Mouse (Mus musculus): ENCODE measurements around the gene Vrk3. TPM values are rescaled to one million over a fixed set of nuclear protein-coding genes. Genes with fewer than 3 reads are reported as not detected.

Vrk3 gene
- polyA plus RNA-seq, 1 experiment from 2014 or later, result 32.1 TPM

DNA sequence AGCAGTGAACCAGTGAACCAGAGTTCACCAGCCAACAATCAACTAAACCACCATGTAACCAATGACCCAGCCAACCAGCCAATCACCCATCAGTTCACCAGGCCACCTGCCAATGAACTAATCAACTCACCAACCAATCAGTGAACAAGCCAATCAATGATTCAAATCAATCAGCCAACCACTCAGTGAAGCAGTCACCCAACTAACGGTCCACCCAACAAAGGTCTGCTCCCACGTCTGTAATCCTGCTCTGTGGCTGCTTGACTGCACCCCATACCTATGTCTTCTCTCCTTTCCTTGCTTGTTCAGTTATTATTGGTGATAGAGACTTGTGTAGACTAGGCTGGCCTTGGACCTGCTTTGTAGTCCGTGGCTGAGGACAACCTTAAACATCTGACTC, 65.8 kb downstream of the Vrk3 start:
- no peak for ATAC-seq (ENCODE audit: insufficient read depth, low FRiP score)
- Histone ChIP-seq H3K36me3 (ENCODE audit: control insufficient read depth, insufficient read depth, low read length) (0 out of 2 replicates have a peak, but pooled peaks cover 3% of the 10 kb centered on the region), H3K9me3 (replicated peaks; ENCODE audit: control insufficient read depth, low read length) (no peaks in the 10 kb centered on the region), H3K4me2 (ENCODE audit: low read depth, low read length) (no peak overlapping the region), H3K27me3 (ENCODE audit: control insufficient read depth, insufficient read depth, low read length) (no peaks in the 10 kb centered on the region), H3K9ac (ENCODE audit: low read length) (no peak overlapping the region), H3K4me1 (ENCODE audit: control insufficient read depth, insufficient read depth, low read length) (peaks cover 23% of the 10 kb centered on the region), H3K27ac (ENCODE audit: low read length) (no peak overlapping the region), H3K4me3 (replicated peaks; ENCODE audit: low read length) (no peak overlapping the region)
- WGBS, result 91% methylated on average over 3 of the region's 3 CpGs

DNA sequence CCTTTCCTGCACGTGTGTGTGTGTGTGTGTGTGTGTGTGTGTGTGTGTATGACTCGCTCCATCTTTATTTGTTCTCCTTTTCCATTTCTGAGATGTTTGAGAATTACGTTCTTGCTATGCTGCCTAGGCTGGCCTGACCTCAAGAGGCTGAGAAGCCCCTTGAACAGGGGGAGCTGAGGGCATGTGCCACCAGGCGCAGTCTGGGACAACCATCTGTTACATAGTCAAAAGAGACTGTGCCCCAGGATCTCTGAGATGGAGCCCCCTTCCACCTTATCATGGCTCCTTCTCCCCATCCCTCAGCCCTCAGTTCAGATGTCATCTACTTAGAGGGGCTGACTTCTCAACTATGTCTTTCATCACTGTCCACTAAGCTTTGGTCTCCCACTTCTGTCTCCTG, 66.2 kb downstream of the Vrk3 start:
- H3K36me3 ChIP-seq (ENCODE audit: control insufficient read depth, insufficient read depth, low read length), result 0 out of 2 replicates have a peak, but pooled peaks cover 3% of the 10 kb centered on the region
- peaks cover 27% of the 10 kb centered on the region for H3K4me1 ChIP-seq (ENCODE audit: control insufficient read depth, insufficient read depth, low read length)
- WGBS, result 86% methylated on average over 4 of the region's 4 CpGs
- H3K27me3 ChIP-seq (ENCODE audit: control insufficient read depth, insufficient read depth, low read length), result no peaks in the 10 kb centered on the region
- H3K9ac ChIP-seq (ENCODE audit: low read length), result no peak overlapping the region
- no peak for ATAC-seq (ENCODE audit: insufficient read depth, low FRiP score)
- no peaks in the 10 kb centered on the region for H3K9me3 ChIP-seq (replicated peaks; ENCODE audit: control insufficient read depth, low read length)
- no peak overlapping the region for H3K27ac ChIP-seq (ENCODE audit: low read length)
- H3K4me2 ChIP-seq (ENCODE audit: low read depth, low read length), result no peak overlapping the region
- no peak overlapping the region for H3K4me3 ChIP-seq (replicated peaks; ENCODE audit: low read length)

DNA sequence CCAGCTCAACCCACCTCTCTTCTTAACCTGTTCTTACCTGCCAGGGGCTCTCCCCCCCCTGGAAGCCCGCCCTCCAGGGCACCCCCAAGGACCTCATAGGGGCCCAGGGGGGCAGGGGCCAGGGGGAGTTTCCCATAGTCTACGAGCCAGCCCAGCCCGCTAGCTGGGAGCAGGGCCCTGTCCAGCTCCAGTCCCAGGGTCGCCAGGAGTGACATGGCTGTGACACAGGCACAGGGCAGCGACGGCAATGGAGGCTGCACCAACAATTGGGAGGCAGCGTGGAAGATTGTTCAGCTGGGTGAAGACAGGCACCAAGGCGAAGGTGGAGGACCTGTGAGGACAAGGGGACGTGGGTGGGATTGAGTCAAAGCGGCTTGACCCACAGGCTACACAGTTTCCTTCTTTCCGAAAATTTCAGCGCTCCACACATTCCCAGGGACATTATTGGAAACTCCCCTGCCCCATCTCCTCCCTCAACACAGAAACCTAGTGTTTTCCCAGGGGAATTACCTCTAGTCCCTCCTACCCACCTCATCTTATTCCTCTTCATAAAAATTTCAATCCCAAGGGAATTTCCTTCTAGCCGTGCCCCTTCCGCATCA, 66.8 kb downstream of the Vrk3 start:
- 32% methylated on average over 14 of the region's 14 CpGs for WGBS
- peak overlapping the region; percentile 98 for H3K27ac ChIP-seq (ENCODE audit: low read length)

DNA sequence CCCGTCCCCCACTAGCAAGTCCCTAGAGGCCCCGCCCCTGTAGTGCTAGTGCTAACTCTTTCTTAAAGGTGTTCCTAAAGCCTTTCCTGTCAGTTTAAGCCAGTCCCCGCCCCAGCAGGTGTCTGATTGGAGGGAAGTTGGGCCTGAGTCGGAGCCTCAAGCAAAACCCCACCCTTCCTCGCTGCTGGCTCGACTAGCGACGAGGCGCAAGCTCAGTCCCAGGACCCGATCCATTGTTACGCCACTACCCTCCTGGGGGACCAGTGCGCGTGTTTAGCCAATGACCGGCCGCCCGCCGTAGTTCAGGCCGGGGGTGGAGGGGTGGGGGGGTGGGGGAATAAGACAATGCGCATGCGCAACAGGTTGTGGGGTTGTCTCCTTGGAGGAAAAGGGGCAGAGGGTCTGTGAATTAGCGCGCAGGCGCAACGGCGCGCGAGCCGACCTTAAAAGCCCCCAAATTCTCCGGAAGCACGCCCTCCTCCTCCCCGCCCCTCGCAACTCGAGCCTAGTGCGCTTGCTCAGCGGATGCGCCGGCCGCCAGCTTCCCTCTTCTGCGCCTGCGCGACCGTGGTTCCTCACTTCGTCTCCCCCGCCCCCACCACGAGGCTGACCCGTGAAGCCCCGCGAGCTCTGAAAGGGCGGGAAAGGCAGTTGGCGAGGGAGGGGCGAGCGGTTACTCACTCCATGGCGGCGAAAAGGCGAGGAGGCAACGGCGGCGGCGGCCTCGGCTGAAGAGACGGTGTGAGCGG, 67.7 kb downstream of the Vrk3 start, which contains the start of the genes Nup62 and Il4i1:
Gene Nup62 (plus strand): TSS at position 368 of the 749 bp plus-strand sequence.
Gene Il4i1 (plus strand): TSS at position 667 of the 749 bp plus-strand sequence.
- Histone ChIP-seq H3K4me2 (ENCODE audit: low read depth, low read length) (peak within 1 kb of the TSS; percentile 89), H3K4me1 (ENCODE audit: control insufficient read depth, insufficient read depth, low read length) (peaks cover 38% of the 10 kb centered on the region), H3K4me3 (replicated peaks; ENCODE audit: low read length) (peak within 1 kb of the TSS; percentile 85), H3K9ac (ENCODE audit: low read length) (peak within 1 kb of the TSS; percentile 95), H3K27ac (ENCODE audit: low read length) (peak within 1 kb of the TSS; percentile 98), H3K9me3 (replicated peaks; ENCODE audit: control insufficient read depth, low read length) (no peaks in the 10 kb centered on the region), H3K27me3 (ENCODE audit: control insufficient read depth, insufficient read depth, low read length) (no peaks in the 10 kb centered on the region), H3K36me3 (ENCODE audit: control insufficient read depth, insufficient read depth, low read length) (0 out of 2 replicates have a peak, but pooled peaks cover 3% of the 10 kb centered on the region)
- WGBS, result under 1% methylated on average over 61 of the region's 62 CpGs
- peak; percentile 93 for ATAC-seq (ENCODE audit: insufficient read depth, low FRiP score)

More for the DNA sequence above, 66.8 kb downstream of the Vrk3 start:
- Histone ChIP-seq H3K27me3 (ENCODE audit: control insufficient read depth, insufficient read depth, low read length) (no peaks in the 10 kb centered on the region), H3K4me2 (ENCODE audit: low read depth, low read length) (peak overlapping the region; percentile 89), H3K9me3 (replicated peaks; ENCODE audit: control insufficient read depth, low read length) (no peaks in the 10 kb centered on the region), H3K4me1 (ENCODE audit: control insufficient read depth, insufficient read depth, low read length) (peaks cover 32% of the 10 kb centered on the region), H3K9ac (ENCODE audit: low read length) (peak overlapping the region; percentile 95), H3K36me3 (ENCODE audit: control insufficient read depth, insufficient read depth, low read length) (0 out of 2 replicates have a peak, but pooled peaks cover 3% of the 10 kb centered on the region), H3K4me3 (replicated peaks; ENCODE audit: low read length) (peak overlapping the region; percentile 85)
- ATAC-seq (ENCODE audit: insufficient read depth, low FRiP score), result no peak

DNA sequence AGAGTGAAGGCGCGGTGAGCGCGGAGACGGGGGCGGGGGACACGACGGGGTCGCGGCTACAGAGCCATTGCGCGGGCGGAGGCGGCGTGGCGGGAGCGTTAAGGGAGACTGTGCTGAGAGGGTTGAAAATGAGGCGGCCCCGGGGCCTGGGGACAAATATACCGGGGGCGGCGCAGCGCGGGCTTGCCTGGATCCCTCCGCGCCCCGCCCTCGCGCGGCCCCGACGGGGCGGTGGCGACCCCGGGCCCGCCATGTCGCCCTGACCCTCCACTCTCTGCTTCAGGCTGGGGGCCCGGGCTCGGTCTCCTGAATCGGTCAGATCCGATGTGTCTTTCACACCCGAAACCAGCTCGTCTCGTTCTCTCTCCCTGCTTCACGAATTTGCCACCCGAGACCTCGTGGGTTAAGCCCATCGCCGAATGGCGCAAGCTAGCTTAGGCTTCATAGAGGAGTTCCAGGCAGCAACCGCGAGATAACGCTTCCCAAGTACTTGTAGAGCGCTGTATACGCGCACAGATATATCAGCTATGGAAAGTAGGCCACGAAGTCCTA, 68.3 kb downstream of the Vrk3 start, which contains the start of gene Atf5:
Gene Atf5 (minus strand): TSS at position 189 of the 552 bp plus-strand sequence.
- Histone ChIP-seq H3K4me2 (ENCODE audit: low read depth, low read length) (peak within 1 kb of the TSS; percentile 89), H3K4me1 (ENCODE audit: control insufficient read depth, insufficient read depth, low read length) (peaks cover 38% of the 10 kb centered on the region), H3K27me3 (ENCODE audit: control insufficient read depth, insufficient read depth, low read length) (no peaks in the 10 kb centered on the region), H3K9me3 (replicated peaks; ENCODE audit: control insufficient read depth, low read length) (no peaks in the 10 kb centered on the region), H3K4me3 (replicated peaks; ENCODE audit: low read length) (peak within 1 kb of the TSS; percentile 85), H3K27ac (ENCODE audit: low read length) (peak within 1 kb of the TSS; percentile 98), H3K9ac (ENCODE audit: low read length) (peak within 1 kb of the TSS; percentile 95), H3K36me3 (ENCODE audit: control insufficient read depth, insufficient read depth, low read length) (0 out of 2 replicates have a peak, but pooled peaks cover 3% of the 10 kb centered on the region)
- WGBS, result under 1% methylated on average over 54 of the region's 57 CpGs
- peak; percentile 34 for ATAC-seq (ENCODE audit: insufficient read depth, low FRiP score)

DNA sequence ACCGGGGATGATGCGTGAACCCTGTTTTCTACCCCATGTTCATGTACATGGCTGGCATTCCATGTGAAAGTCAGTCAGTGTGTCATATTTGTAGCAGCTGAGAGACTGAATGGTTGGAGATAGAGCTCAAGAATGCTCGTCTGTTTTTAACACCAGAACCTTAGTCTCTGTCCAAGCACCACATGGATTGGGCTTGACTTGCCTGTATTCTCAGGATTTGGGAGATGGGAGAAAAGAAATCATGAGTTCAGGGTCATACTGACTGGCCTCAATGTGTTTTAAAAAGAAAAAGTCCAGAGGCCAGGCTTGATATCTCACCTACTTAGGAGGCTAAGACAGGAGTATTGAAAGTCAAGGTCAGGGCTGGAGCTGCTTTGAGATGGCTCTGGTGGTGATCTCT, 69.2 kb downstream of the Vrk3 start:
- Histone ChIP-seq H3K9ac (ENCODE audit: low read length) (peak overlapping the region; percentile 95), H3K9me3 (replicated peaks; ENCODE audit: control insufficient read depth, low read length) (no peaks in the 10 kb centered on the region), H3K36me3 (ENCODE audit: control insufficient read depth, insufficient read depth, low read length) (0 out of 2 replicates have a peak, but pooled peaks cover under 1% of the 10 kb centered on the region), H3K27ac (ENCODE audit: low read length) (peak overlapping the region; percentile 98), H3K27me3 (ENCODE audit: control insufficient read depth, insufficient read depth, low read length) (no peaks in the 10 kb centered on the region), H3K4me2 (ENCODE audit: low read depth, low read length) (peak overlapping the region; percentile 89), H3K4me3 (replicated peaks; ENCODE audit: low read length) (peak overlapping the region; percentile 85), H3K4me1 (ENCODE audit: control insufficient read depth, insufficient read depth, low read length) (peaks cover 38% of the 10 kb centered on the region)
- WGBS, result 14% methylated on average over 3 of the region's 3 CpGs
- no peak for ATAC-seq (ENCODE audit: insufficient read depth, low FRiP score)

DNA sequence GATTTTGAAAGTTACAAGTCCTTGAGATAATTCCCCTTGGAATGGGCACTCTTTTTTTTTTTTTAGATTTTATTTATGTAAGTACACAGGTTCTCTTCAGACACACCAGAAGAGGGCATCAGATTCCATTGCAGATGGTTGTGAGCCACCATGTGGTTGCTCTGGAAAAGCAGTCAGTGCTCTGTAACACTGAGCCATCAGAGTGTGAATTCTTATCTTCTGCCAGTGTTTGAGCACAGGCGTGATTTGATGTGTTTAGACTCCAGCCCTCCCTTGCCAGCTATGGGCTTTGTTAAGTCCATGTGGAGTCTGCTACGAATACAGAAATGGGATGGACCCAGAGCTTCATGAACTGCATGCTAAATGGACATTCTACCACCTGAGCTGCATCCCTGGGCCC, 70.0 kb downstream of the Vrk3 start:
- Histone ChIP-seq H3K9me3 (replicated peaks; ENCODE audit: control insufficient read depth, low read length) (no peaks in the 10 kb centered on the region), H3K4me2 (ENCODE audit: low read depth, low read length) (peak overlapping the region; percentile 89), H3K4me3 (replicated peaks; ENCODE audit: low read length) (peak overlapping the region; percentile 85), H3K27ac (ENCODE audit: low read length) (peak overlapping the region; percentile 68), H3K9ac (ENCODE audit: low read length) (peak overlapping the region; percentile 95), H3K36me3 (ENCODE audit: control insufficient read depth, insufficient read depth, low read length) (no peaks in the 10 kb centered on the region), H3K4me1 (ENCODE audit: control insufficient read depth, insufficient read depth, low read length) (peaks cover 43% of the 10 kb centered on the region), H3K27me3 (ENCODE audit: control insufficient read depth, insufficient read depth, low read length) (no peaks in the 10 kb centered on the region)
- 17% methylated on average over 2 of the region's 2 CpGs for WGBS
- no peak for ATAC-seq (ENCODE audit: insufficient read depth, low FRiP score)

DNA sequence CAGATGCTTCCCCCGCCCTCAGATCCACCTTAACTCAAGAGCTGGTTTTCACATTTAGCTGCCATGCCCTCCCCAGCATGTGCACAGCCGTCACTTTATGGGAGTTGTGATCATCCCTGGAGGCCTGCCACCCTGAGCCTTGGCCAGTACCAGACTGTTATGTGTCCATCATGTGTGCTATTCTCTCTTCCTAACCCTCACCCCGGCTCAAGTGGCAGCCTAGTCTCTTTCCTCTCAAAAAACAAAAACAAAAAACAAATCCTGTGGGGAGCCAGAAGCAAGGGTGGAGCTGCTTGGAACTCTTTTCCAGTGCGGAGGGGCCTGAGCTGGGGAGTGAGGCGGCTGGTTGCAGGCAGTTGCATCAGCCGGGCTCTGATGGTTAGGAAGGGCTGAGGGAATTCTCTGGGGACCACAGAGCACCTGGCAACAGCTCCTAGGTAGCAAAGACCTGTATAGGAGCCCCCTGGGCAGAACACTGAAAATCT, 70.6 kb downstream of the Vrk3 start:
- no peaks in the 10 kb centered on the region for H3K9me3 ChIP-seq (replicated peaks; ENCODE audit: control insufficient read depth, low read length)
- H3K4me3 ChIP-seq (replicated peaks; ENCODE audit: low read length), result peak overlapping the region; percentile 85
- H3K4me1 ChIP-seq (ENCODE audit: control insufficient read depth, insufficient read depth, low read length), result peaks cover 47% of the 10 kb centered on the region
- no peak for ATAC-seq (ENCODE audit: insufficient read depth, low FRiP score)
- no peaks in the 10 kb centered on the region for H3K27me3 ChIP-seq (ENCODE audit: control insufficient read depth, insufficient read depth, low read length)
- H3K9ac ChIP-seq (ENCODE audit: low read length), result peak overlapping the region; percentile 95
- 31% methylated on average over 6 of the region's 6 CpGs for WGBS
- H3K36me3 ChIP-seq (ENCODE audit: control insufficient read depth, insufficient read depth, low read length), result no peaks in the 10 kb centered on the region
- peak overlapping the region; percentile 68 for H3K27ac ChIP-seq (ENCODE audit: low read length)
- H3K4me2 ChIP-seq (ENCODE audit: low read depth, low read length), result peak overlapping the region; percentile 89

All from stomach, embryonic 16.5 days (tissue).